9 mouse cellular contexts compared by ENCODE assay signal in the genomic region with DNA sequence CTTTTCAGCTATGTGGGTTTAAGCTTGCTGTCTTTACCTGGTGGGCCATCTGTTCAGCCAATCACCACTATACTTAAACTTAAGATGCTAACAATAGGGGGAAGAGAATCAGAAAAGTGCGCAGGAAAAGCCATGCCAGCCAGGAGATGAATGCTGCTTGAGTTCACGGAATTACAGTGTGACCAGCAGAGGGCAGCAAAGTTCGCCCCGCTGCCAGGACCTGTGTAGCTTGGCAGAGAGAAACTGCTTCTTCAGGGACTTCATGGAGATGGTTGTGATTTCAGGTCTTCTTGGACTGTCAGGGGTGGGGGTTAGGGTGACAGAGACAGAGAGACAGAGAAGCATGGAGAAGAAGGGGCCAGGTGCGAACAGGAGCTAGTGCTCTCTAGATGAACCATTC.
DNase-seq lines count a peak whose midpoint lies in the region; ATAC-seq and TF ChIP-seq lines count a peak whose summit lies in the region.
"Had no signal": no experiment of that assay in that cellular context is flagged by ENCODE, and none has a peak within 500 bp of the region (broad histone marks: within the 10 kb centered on the region; RNA-seq: fewer than 3 reads in every experiment).

No protein-coding gene starts in this region.

- peak; percentile 56 for DNase-seq in CD4-positive helper T cell, adult 2 months (ENCODE audit: low read depth, low spot score)
- DNase-seq in adrenal gland, postnatal 36 days, result peak; percentile 73 to 82
- peak; percentile 83 for DNase-seq in embryonic facial prominence, embryonic 11.5 days (ENCODE audit: low spot score)
- DNase-seq in liver, adult 2 months (ENCODE audit: extremely low read depth, low read depth, low spot score), result peak; percentile 45

- peak; percentile 72; the same call in 1 of the 2 replicates for ATAC-seq in embryonic facial prominence, embryonic 11.5 days (replicated peaks; ENCODE audit: insufficient number of reproducible peaks, low FRiP score, low TSS enrichment, low read depth)
- ATAC-seq in heart, embryonic 12.5 days (ENCODE audit: insufficient number of reproducible peaks, low FRiP score), result 0 out of 2 replicates have a peak, but pooled peaks have one; percentile 53
- peak; percentile 82 for ATAC-seq in kidney, embryonic 16.5 days (ENCODE audit: low FRiP score, low TSS enrichment)
- ATAC-seq in neural tube, embryonic 12.5 days (ENCODE audit: low FRiP score, low read depth), result peak; percentile 68; the same call in 1 of the 2 replicates

- no peak overlapping the region for H3K9ac ChIP-seq in embryonic facial prominence, embryonic 11.5 days (replicated peaks; ENCODE audit: low read length)
- no peak overlapping the region for H3K9ac ChIP-seq in heart, embryonic 12.5 days
- no peak overlapping the region for H3K9ac ChIP-seq in kidney, embryonic 16.5 days (replicated peaks; ENCODE audit: low read length)
- no peak overlapping the region for H3K9ac ChIP-seq in liver, adult 2 months (ENCODE audit: low read depth, low read length)
- no peak overlapping the region for H3K9ac ChIP-seq in neural tube, embryonic 12.5 days

- no peak overlapping the region for H3K4me3 ChIP-seq in embryonic facial prominence, embryonic 11.5 days (ENCODE audit: low read depth, low read length)
- no peak overlapping the region for H3K4me3 ChIP-seq in heart, embryonic 12.5 days
- no peak overlapping the region for H3K4me3 ChIP-seq in kidney, embryonic 16.5 days (ENCODE audit: low read length)
- no peak overlapping the region for H3K4me3 ChIP-seq in liver, adult 2 months (ENCODE audit: insufficient read depth, low read depth, low read length)
- H3K4me3 ChIP-seq in neural tube, embryonic 12.5 days, result no peak overlapping the region
- no peak overlapping the region for H3K4me3 ChIP-seq in testis, adult 2 months (ENCODE audit: control insufficient read depth, low read depth, low read length)
- H3K4me3 ChIP-seq: erythroblast, embryonic 14.5 days had no signal

- no peaks in the 10 kb centered on the region for H3K27me3 ChIP-seq in embryonic facial prominence, embryonic 11.5 days (ENCODE audit: control insufficient read depth, insufficient read depth, low read length)
- H3K27me3 ChIP-seq in heart, embryonic 12.5 days (replicated peaks), result no peaks in the 10 kb centered on the region; the same call in 1 of the 2 replicates
- no peaks in the 10 kb centered on the region for H3K27me3 ChIP-seq in kidney, embryonic 16.5 days (ENCODE audit: insufficient read depth, low read length)
- H3K27me3 ChIP-seq in liver, adult 2 months (ENCODE audit: control insufficient read depth, insufficient read depth, low read length), result no peaks in the 10 kb centered on the region
- H3K27me3 ChIP-seq in neural tube, embryonic 12.5 days (replicated peaks), result no peaks in the 10 kb centered on the region
- no peaks in the 10 kb centered on the region for H3K27me3 ChIP-seq in testis, adult 2 months (ENCODE audit: control insufficient read depth, insufficient read depth, low read length)

- no peak overlapping the region for H3K4me2 ChIP-seq in embryonic facial prominence, embryonic 11.5 days (ENCODE audit: low read depth, low read length)
- no peak overlapping the region for H3K4me2 ChIP-seq in heart, embryonic 12.5 days
- no peak overlapping the region for H3K4me2 ChIP-seq in kidney, embryonic 16.5 days (replicated peaks; ENCODE audit: low read depth, low read length)
- no peak overlapping the region for H3K4me2 ChIP-seq in neural tube, embryonic 12.5 days (replicated peaks)

- no peak for TF ChIP-seq POLR2A in liver, adult 2 months (IDR thresholded peaks at IDR 0.05; ENCODE audit: extremely low read depth, insufficient read depth, low read length)
- no peak for TF ChIP-seq POLR2A in testis, adult 2 months (IDR thresholded peaks at IDR 0.05; ENCODE audit: control insufficient read depth, low read depth, low read length)

- H3K27ac ChIP-seq in embryonic facial prominence, embryonic 11.5 days (replicated peaks; ENCODE audit: low read depth, low read length), result no peak overlapping the region
- H3K27ac ChIP-seq in heart, embryonic 12.5 days (ENCODE audit: poor library complexity, severe bottlenecking), result no peak overlapping the region
- no peak overlapping the region for H3K27ac ChIP-seq in kidney, embryonic 16.5 days (ENCODE audit: low read length)
- H3K27ac ChIP-seq in liver, adult 2 months (replicated peaks; ENCODE audit: insufficient read depth, low read depth, low read length), result no peak overlapping the region
- no peak overlapping the region for H3K27ac ChIP-seq in neural tube, embryonic 12.5 days
- no peak overlapping the region for H3K27ac ChIP-seq in testis, adult 2 months (ENCODE audit: control insufficient read depth, insufficient read depth, low read depth, low read length)

- H3K79me2 ChIP-seq in liver, adult 2 months (ENCODE audit: control insufficient read depth, insufficient read depth, low read length), result no peaks in the 10 kb centered on the region

- H3K9me3 ChIP-seq in embryonic facial prominence, embryonic 11.5 days (replicated peaks; ENCODE audit: control insufficient read depth, low read length), result no peaks in the 10 kb centered on the region
- no peaks in the 10 kb centered on the region for H3K9me3 ChIP-seq in heart, embryonic 12.5 days (replicated peaks)
- no peaks in the 10 kb centered on the region for H3K9me3 ChIP-seq in kidney, embryonic 16.5 days (ENCODE audit: low read length)
- no peaks in the 10 kb centered on the region for H3K9me3 ChIP-seq in neural tube, embryonic 12.5 days

- WGBS in embryonic facial prominence, embryonic 11.5 days, result 15% methylated on average over 5 of the region's 5 CpGs
- WGBS in heart, embryonic 12.5 days, result 11% methylated on average over 5 of the region's 5 CpGs
- 12% methylated on average over 5 of the region's 5 CpGs for WGBS in kidney, embryonic 16.5 days
- WGBS in liver, adult 2 months, result 11% methylated on average over 5 of the region's 5 CpGs
- 8% methylated on average over 5 of the region's 5 CpGs for WGBS in neural tube, embryonic 12.5 days

- H3K36me3 ChIP-seq in embryonic facial prominence, embryonic 11.5 days (replicated peaks; ENCODE audit: control insufficient read depth, insufficient read depth, low read depth, low read length), result no peaks in the 10 kb centered on the region
- no peaks in the 10 kb centered on the region for H3K36me3 ChIP-seq in heart, embryonic 12.5 days
- H3K36me3 ChIP-seq in kidney, embryonic 16.5 days (ENCODE audit: insufficient read depth, low read length), result no peaks in the 10 kb centered on the region
- H3K36me3 ChIP-seq in liver, adult 2 months (ENCODE audit: control insufficient read depth, insufficient read depth, low read length), result no peaks in the 10 kb centered on the region
- H3K36me3 ChIP-seq in neural tube, embryonic 12.5 days, result no peaks in the 10 kb centered on the region
- H3K36me3 ChIP-seq in testis, adult 2 months (ENCODE audit: control insufficient read depth, insufficient read depth, low read length), result no peaks in the 10 kb centered on the region

- H3K4me1 ChIP-seq in embryonic facial prominence, embryonic 11.5 days (ENCODE audit: control insufficient read depth, insufficient read depth, low read length), result no peaks in the 10 kb centered on the region
- no peaks in the 10 kb centered on the region for H3K4me1 ChIP-seq in heart, embryonic 12.5 days (replicated peaks)
- H3K4me1 ChIP-seq in kidney, embryonic 16.5 days (ENCODE audit: insufficient read depth, low read length), result no peaks in the 10 kb centered on the region
- H3K4me1 ChIP-seq in liver, adult 2 months (ENCODE audit: control insufficient read depth, insufficient read depth, low read length), result no peaks in the 10 kb centered on the region
- H3K4me1 ChIP-seq in neural tube, embryonic 12.5 days, result no peaks in the 10 kb centered on the region
- no peaks in the 10 kb centered on the region for H3K4me1 ChIP-seq in testis, adult 2 months (ENCODE audit: control insufficient read depth, insufficient read depth, low read length)

- peak; percentile 94 for TF ChIP-seq CTCF in liver, adult 2 months (IDR thresholded peaks at IDR 0.05; ENCODE audit: low read depth, low read length)
- peak; percentile 88; the same call in 1 of the 2 replicates for TF ChIP-seq CTCF in testis, adult 2 months (IDR thresholded peaks at IDR 0.05; ENCODE audit: control insufficient read depth, insufficient read depth, insufficient replicate concordance, low read depth, low read length)
